Mouse (Mus musculus) liver, embryonic 14.5 days (tissue): ENCODE results near the gene Ddah1. TPM values are rescaled to one million over a fixed set of nuclear protein-coding genes. Genes with fewer than 3 reads are reported as not detected.

Source experiments
- ATAC-seq: fragments of 200-750 bp; cut with Nextera tagmentation; 2 replicates; pipeline ENCODE4 v1.8.0; 2017; ENCODE audit warnings: moderate number of reproducible peaks, mild to moderate bottlenecking, moderate library complexity; ENCODE audit not compliant: insufficient read depth
- DNase-seq, 3 experiments: peaks; one replicate each; pipeline ENCODE4 v3.0.0-alpha.2; 2012 to 2013; ENCODE audit warnings: low read depth in 3 of 3, low spot score in 3 of 3
- H3K27ac ChIP-seq: fragments of 300-500 bp; sonication (generic); 2 replicates; pipeline ENCODE4 v1.5.1; 2014; ENCODE audit warnings: moderate library complexity, mild to moderate bottlenecking, control low read depth, inconsistent platforms
- H3K27me3 ChIP-seq: fragments of 300-500 bp; sonication (generic); 2 replicates; pipeline ENCODE4 v1.6.1; 2014; ENCODE audit warnings: mild to moderate bottlenecking, low read length, moderate library complexity; ENCODE audit not compliant: control insufficient read depth, insufficient read depth
- H3K36me3 ChIP-seq: fragments of 300-500 bp; sonication (generic); replicated peaks from 2 replicates; pipeline ENCODE4 v1.6.1; 2014; ENCODE audit warnings: low read depth; ENCODE audit not compliant: control insufficient read depth, insufficient read depth
- H3K4me1 ChIP-seq, 2 experiments: fragments of 200-500 bp in 1 of 2; fragments of 300-500 bp in 1 of 2; sonication (generic) in 1 of 2; replicated peaks; 2 replicates each; pipeline ENCODE4 v1.6.1; 2012 to 2014; ENCODE audit warnings: antibody characterized with exemption in 1 of 2, inconsistent platforms in 1 of 2, low read length in 1 of 2; ENCODE audit not compliant: control insufficient read depth in 2 of 2, insufficient read depth in 2 of 2
- H3K4me2 ChIP-seq: fragments of 300-500 bp; sonication (generic); 2 replicates; pipeline ENCODE4 v1.6.1; 2014; ENCODE audit warnings: low read depth, mild to moderate bottlenecking, control low read depth, moderate library complexity
- H3K4me3 ChIP-seq, 2 experiments: fragments of 200-500 bp in 1 of 2; fragments of 300-500 bp in 1 of 2; sonication (generic) in 1 of 2; 2 replicates each; pipeline ENCODE4 v1.5.1; 2012 to 2014; ENCODE audit warnings: low read depth in 2 of 2, low read length in 2 of 2, mild to moderate bottlenecking in 2 of 2, control low read depth in 1 of 2, inconsistent platforms in 1 of 2, moderate library complexity in 1 of 2; ENCODE audit not compliant: insufficient read depth in 1 of 2
- H3K9ac ChIP-seq: fragments of 300-500 bp; sonication (generic); replicated peaks from 2 replicates; pipeline ENCODE4 v1.6.1; 2014; ENCODE audit warnings: mild to moderate bottlenecking, control low read depth, moderate library complexity
- H3K9me3 ChIP-seq: fragments of 300-500 bp; sonication (generic); 2 replicates; pipeline ENCODE4 v1.6.1; 2016; ENCODE audit warnings: low read length, mixed read lengths; ENCODE audit not compliant: control insufficient read depth
- CTCF ChIP-seq: IDR thresholded peaks from 2 replicates; pipeline ENCODE4 v1.5.1; 2016; ENCODE audit warnings: antibody characterized with exemption, low read depth, control low read depth
- EP300 ChIP-seq: IDR thresholded peaks from 2 replicates; pipeline ENCODE4 v1.6.1; 2016; ENCODE audit warnings: antibody characterized with exemption, low read depth
- WGBS: fragments of 180-500 bp; shearing (Covaris S2); extraction: QIAGEN DNeasy Blood & Tissue Kit; methylation state at CpG from one replicate; pipeline ENCODE4 v1.1.7; 2014; ENCODE audit not compliant: insufficient replicate concordance; 5-methylcytosine and 5-hydroxymethylcytosine counted together
- polyA plus RNA-seq, 2 experiments: library from polyadenylated mRNA; depleted of rRNA in 1 of 2; stranded (reverse) in 1 of 2; unstranded in 1 of 2; fragments of >200 nt; fragmentation: Nextera tagmentation in 1 of 2; extraction: Ambion mirVana in 1 of 2; gene quantifications; 2 replicates each; pipeline versions ENCODE4 v1.2.1 to v1.2.3; 2012 to 2014

Ddah1 gene
- polyA plus RNA-seq, 2 experiments: 15.6 to 32.1 TPM

DNA sequence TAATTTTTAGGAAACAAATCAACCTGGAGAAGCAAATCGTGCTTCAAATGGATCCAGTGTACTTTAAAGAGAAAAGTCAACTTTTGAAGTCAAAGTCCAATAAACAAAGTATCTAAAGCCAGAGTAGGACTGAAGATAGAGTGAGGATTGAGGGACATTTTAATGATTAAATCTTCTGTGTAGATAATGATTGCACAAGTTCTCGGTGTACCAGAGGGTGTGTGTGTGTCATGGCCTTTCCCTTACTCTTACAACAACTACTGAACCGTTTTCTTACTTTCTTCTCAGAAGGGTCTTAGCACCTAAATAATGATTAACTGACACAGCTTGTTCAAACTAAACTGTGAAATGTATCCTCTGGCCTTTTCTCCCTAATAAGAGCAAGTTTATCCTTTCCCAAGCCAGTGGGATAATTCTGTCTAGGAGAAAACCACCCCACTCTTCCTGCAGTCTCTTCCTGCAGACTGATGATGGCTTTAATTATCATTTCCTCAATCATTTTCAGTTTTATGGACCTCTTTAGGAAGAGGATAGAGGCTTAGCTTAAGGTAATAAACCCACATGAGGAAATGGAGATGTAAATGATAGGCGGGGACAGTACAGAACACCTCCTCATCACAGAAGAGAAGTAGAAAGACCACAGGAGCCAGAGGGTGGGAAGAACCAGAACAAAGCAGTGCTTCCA is 4.6 kb downstream of the Ddah1 start:
- Histone ChIP-seq H3K4me2 (peak overlapping the region; percentile 15; the same call in 1 of the 2 replicates), H3K27me3 (peaks cover 11% of the 10 kb centered on the region), H3K9ac (no peak overlapping the region), H3K4me3 (no peak overlapping the region), H3K9me3 (no peaks in the 10 kb centered on the region), H3K36me3 (no peaks in the 10 kb centered on the region), H3K27ac (no peak overlapping the region; the same call in 1 of the 2 replicates), H3K4me1 (peaks cover 0 to 8% of the 10 kb centered on the region in 2 experiments; a peak in 2 of 4 replicates)
- TF ChIP-seq EP300: no peak
- TF ChIP-seq CTCF: no peak
- ATAC-seq (peak; percentile 19; the same call in 1 of the 2 replicates), DNase-seq (no peak)
- WGBS: 50% methylated on average over 4 of the region's 4 CpGs

DNA sequence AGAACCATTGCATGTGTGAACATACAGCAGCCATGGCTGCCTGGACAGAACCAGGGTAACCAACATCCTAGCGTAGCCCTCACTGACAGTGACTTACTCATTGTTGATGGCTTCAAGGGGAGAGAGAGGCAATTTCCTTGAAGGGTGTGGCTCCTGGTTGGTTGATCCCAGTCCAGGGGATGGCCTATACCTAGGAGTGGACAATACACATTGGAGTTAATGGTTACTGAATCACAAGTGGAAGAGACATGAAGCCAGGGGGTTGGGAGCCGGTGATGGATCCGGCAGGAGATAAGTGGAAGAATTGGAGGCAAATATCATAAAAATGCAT is 5.1 kb downstream of the Ddah1 start:
- ATAC-seq (no peak), DNase-seq (no peak)
- no peaks in the 10 kb centered on the region for H3K9me3 ChIP-seq
- H3K27ac ChIP-seq: no peak overlapping the region; the same call in 1 of the 2 replicates
- H3K27me3 ChIP-seq: peaks cover 8% of the 10 kb centered on the region
- H3K9ac ChIP-seq: no peak overlapping the region
- TF ChIP-seq EP300 (no peak), CTCF (no peak)
- WGBS: 87% methylated on average over 3 of the region's 3 CpGs
- H3K4me2 ChIP-seq: peak overlapping the region; percentile 15; the same call in 1 of the 2 replicates
- no peak overlapping the region for H3K4me3 ChIP-seq
- H3K36me3 ChIP-seq: no peaks in the 10 kb centered on the region
- peaks cover 0 to 5% of the 10 kb centered on the region in 2 experiments; a peak in 2 of 4 replicates for H3K4me1 ChIP-seq

DNA sequence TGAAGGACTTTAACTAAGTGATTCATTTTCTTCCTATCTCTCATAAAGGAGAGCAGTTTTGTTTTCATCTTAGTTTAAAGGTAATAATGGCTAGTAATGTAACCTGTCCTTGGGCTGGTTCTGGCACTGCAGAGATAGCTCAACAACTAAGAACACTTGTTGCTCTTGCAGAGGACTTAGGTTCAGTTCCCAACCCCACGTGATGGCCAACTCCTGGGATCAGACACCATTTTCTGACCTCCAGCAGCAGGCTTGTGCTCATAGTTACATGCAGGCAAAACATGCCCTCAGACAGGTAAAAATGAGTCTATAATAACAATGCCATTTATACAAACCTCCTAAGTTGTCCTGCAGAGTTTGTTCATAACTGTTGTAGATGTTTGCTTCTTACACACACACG is 5.9 kb downstream of the Ddah1 start:
- DNase-seq: no peak
- H3K9ac ChIP-seq: no peak overlapping the region
- H3K4me1 ChIP-seq: peaks cover 0 to 5% of the 10 kb centered on the region in 2 experiments; a peak in 2 of 4 replicates
- H3K9me3 ChIP-seq: no peaks in the 10 kb centered on the region
- H3K27ac ChIP-seq: no peak overlapping the region
- H3K27me3 ChIP-seq: peaks cover under 1% of the 10 kb centered on the region; the same call in 1 of the 2 replicates
- no peak for ATAC-seq
- no peak overlapping the region for H3K4me3 ChIP-seq
- TF ChIP-seq EP300: no peak
- no peak for TF ChIP-seq CTCF
- H3K4me2 ChIP-seq: no peak overlapping the region
- WGBS: 69% methylated on average over 2 of the region's 2 CpGs
- no peaks in the 10 kb centered on the region for H3K36me3 ChIP-seq

DNA sequence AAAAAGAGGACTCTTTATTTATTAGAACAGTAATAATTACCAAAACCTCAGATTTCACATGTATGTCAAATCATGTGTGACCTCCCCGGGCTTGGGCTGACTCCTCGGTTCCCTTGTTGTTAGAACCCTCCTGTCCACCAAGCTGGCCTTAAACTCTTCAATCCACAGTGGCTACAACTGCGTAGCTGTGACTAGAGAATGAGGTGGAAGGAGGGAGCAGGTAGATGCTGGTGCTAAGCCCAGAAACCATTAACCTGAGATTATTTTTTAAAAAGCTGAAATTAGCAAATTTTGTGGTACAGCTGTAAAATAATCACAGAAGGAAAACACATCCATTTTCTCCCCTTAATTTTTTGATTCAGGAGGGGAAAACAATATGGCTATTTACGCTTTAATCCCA is 10.0 kb downstream of the Ddah1 start:
- no peaks in the 10 kb centered on the region for H3K36me3 ChIP-seq
- no peaks in the 10 kb centered on the region for H3K9me3 ChIP-seq
- H3K4me1 ChIP-seq: peaks cover 0 to 8% of the 10 kb centered on the region in 2 experiments; a peak in 2 of 4 replicates
- DNase-seq (no peak), ATAC-seq (no peak)
- H3K27me3 ChIP-seq: no peaks in the 10 kb centered on the region
- no peak for TF ChIP-seq CTCF
- WGBS: 73% methylated on average over 4 of the region's 4 CpGs
- H3K4me3 ChIP-seq: no peak overlapping the region
- no peak overlapping the region for H3K4me2 ChIP-seq
- no peak overlapping the region for H3K27ac ChIP-seq
- H3K9ac ChIP-seq: no peak overlapping the region

DNA sequence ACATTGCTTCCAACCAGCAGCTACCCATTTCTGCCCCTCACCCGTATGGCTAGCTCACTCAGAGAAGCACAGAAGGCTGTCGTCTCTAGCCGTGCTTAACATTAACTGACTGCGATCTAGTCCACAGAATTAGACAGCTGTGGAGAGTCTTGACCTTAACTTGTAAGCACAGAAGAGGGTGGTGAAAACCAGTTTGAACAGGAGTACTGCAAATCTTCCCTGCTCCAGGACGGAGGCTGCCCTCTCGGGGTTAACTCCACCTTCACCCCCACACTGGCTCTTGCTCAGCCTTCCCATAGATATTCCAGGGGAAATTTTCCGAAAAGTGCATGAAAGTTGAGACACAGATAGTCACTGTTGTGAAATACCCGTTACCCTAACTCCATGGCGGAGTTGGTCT is 14.9 kb downstream of the Ddah1 start:
- H3K4me1 ChIP-seq: peaks cover 0 to 11% of the 10 kb centered on the region in 2 experiments; a peak in 2 of 4 replicates
- H3K27ac ChIP-seq: no peak overlapping the region
- H3K4me2 ChIP-seq: no peak overlapping the region
- DNase-seq: no peak
- H3K36me3 ChIP-seq: no peaks in the 10 kb centered on the region
- H3K27me3 ChIP-seq: no peaks in the 10 kb centered on the region
- H3K9me3 ChIP-seq: no peaks in the 10 kb centered on the region
- H3K9ac ChIP-seq: no peak overlapping the region
- H3K4me3 ChIP-seq: no peak overlapping the region
- 67% methylated on average over 9 of the region's 9 CpGs for WGBS
- no peak for TF ChIP-seq EP300
- TF ChIP-seq CTCF: no peak
- ATAC-seq: no peak
